Mouse (Mus musculus): Measurements from ENCODE around the gene Ofcc1. TPM values are rescaled to one million over a fixed set of nuclear protein-coding genes. Genes with fewer than 3 reads are reported as not detected.

Ofcc1 gene
- polyA plus RNA-seq, 1 experiment, result not detected

- TF ChIP-seq E2F4 (IDR thresholded peaks at IDR 0.05; ENCODE audit: insufficient read depth) (no peak), MAX (IDR thresholded peaks at IDR 0.05; ENCODE audit: low read depth) (no peak), TCF3 (IDR thresholded peaks at IDR 0.05; ENCODE audit: insufficient read length, low read depth) (no peak), POLR2AphosphoS2 (IDR thresholded peaks at IDR 0.05; ENCODE audit: insufficient read length, low read depth) (no peak), TCF12 (IDR thresholded peaks at IDR 0.05; ENCODE audit: insufficient read depth, poor library complexity, severe bottlenecking) (no peak), MYOD1 (IDR thresholded peaks at IDR 0.05; ENCODE audit: control insufficient read depth in 1 of 3, insufficient read length in 2 of 3, low read depth in 2 of 3) (no peak), POLR2A (IDR thresholded peaks at IDR 0.05; ENCODE audit: insufficient read length, low read depth) (no peak), USF1 (IDR thresholded peaks at IDR 0.05; ENCODE audit: low read depth) (no peak), SRF (IDR thresholded peaks at IDR 0.05; ENCODE audit: control insufficient read depth, insufficient read length, low read depth) (no peak), REST (IDR thresholded peaks at IDR 0.05; ENCODE audit: insufficient read depth, insufficient read length) (no peak)
- Histone ChIP-seq H3K27me3 (ENCODE audit: control insufficient read depth, insufficient read depth, insufficient read length) (no peaks in the 10 kb centered on the region), H3K4me2 (ENCODE audit: low read depth) (no peak overlapping the region), H3K4me3 (no peak overlapping the region), H3K79me2 (ENCODE audit: control insufficient read depth, insufficient read depth) (no peaks in the 10 kb centered on the region), H3K36me3 (ENCODE audit: control insufficient read depth, insufficient read depth) (no peaks in the 10 kb centered on the region), H3ac (ENCODE audit: control insufficient read depth, insufficient read length) (no peak overlapping the region)
These were observed 286.3 kb downstream of the Ofcc1 start for GRCm38 (mm10) chr13:40074850-40075416.

- no peaks in the 10 kb centered on the region for H3K79me2 ChIP-seq (ENCODE audit: control insufficient read depth, insufficient read depth)
- TF ChIP-seq USF1 (IDR thresholded peaks at IDR 0.05; ENCODE audit: low read depth), result no peak
- no peak for TF ChIP-seq POLR2AphosphoS2 (IDR thresholded peaks at IDR 0.05; ENCODE audit: insufficient read length, low read depth)
- no peak for TF ChIP-seq E2F4 (IDR thresholded peaks at IDR 0.05; ENCODE audit: insufficient read depth)
- TF ChIP-seq POLR2A (IDR thresholded peaks at IDR 0.05; ENCODE audit: insufficient read length, low read depth), result no peak
- TF ChIP-seq MYOG (IDR thresholded peaks at IDR 0.05; ENCODE audit: control insufficient read depth in 1 of 3, insufficient read depth in 1 of 3, insufficient read length in 2 of 3, low read depth in 2 of 3), result no peak
- H3ac ChIP-seq (ENCODE audit: control insufficient read depth, insufficient read length), result no peak overlapping the region
- no peaks in the 10 kb centered on the region for H3K36me3 ChIP-seq (ENCODE audit: control insufficient read depth, insufficient read depth)
- H3K27me3 ChIP-seq (ENCODE audit: control insufficient read depth, insufficient read depth, insufficient read length), result no peaks in the 10 kb centered on the region
- H3K4me3 ChIP-seq, result no peak overlapping the region
- H3K4me2 ChIP-seq (ENCODE audit: low read depth), result no peak overlapping the region
These were observed 291.2 kb downstream of the Ofcc1 start for GRCm38 (mm10) chr13:40070004-40070403.

GRCm38 (mm10) chr13:40061281-40061680 lies 300.0 kb downstream of the Ofcc1 start:
- Histone ChIP-seq H3K79me2 (ENCODE audit: control insufficient read depth, insufficient read depth) (no peaks in the 10 kb centered on the region), H3K4me2 (ENCODE audit: low read depth) (no peak overlapping the region), H3K4me3 (no peak overlapping the region), H3ac (ENCODE audit: control insufficient read depth, insufficient read length) (no peak overlapping the region), H3K27me3 (ENCODE audit: control insufficient read depth, insufficient read depth, insufficient read length) (no peaks in the 10 kb centered on the region), H3K36me3 (ENCODE audit: control insufficient read depth, insufficient read depth) (no peaks in the 10 kb centered on the region)
- TF ChIP-seq MAX (IDR thresholded peaks at IDR 0.05; ENCODE audit: low read depth), result no peak

- H3K4me3 ChIP-seq, result no peak overlapping the region
- H3K4me2 ChIP-seq (ENCODE audit: low read depth), result no peak overlapping the region
- TF ChIP-seq E2F4 (IDR thresholded peaks at IDR 0.05; ENCODE audit: insufficient read depth) (no peak), TCF3 (IDR thresholded peaks at IDR 0.05; ENCODE audit: insufficient read length, low read depth) (no peak), POLR2AphosphoS2 (IDR thresholded peaks at IDR 0.05; ENCODE audit: insufficient read length, low read depth) (no peak), SRF (IDR thresholded peaks at IDR 0.05; ENCODE audit: control insufficient read depth, insufficient read length, low read depth) (no peak), CEBPB (IDR thresholded peaks at IDR 0.05; ENCODE audit: insufficient read depth, poor library complexity, severe bottlenecking) (no peak), REST (IDR thresholded peaks at IDR 0.05; ENCODE audit: insufficient read depth, insufficient read length) (no peak), MYOG (IDR thresholded peaks at IDR 0.05; ENCODE audit: control insufficient read depth in 1 of 3, insufficient read depth in 1 of 3, insufficient read length in 2 of 3, low read depth in 2 of 3) (no peak), MYOD1 (IDR thresholded peaks at IDR 0.05; ENCODE audit: control insufficient read depth in 1 of 3, insufficient read length in 2 of 3, low read depth in 2 of 3) (no peak), TCF12 (IDR thresholded peaks at IDR 0.05; ENCODE audit: insufficient read depth, poor library complexity, severe bottlenecking) (no peak), MAX (IDR thresholded peaks at IDR 0.05; ENCODE audit: low read depth) (no peak), POLR2A (IDR thresholded peaks at IDR 0.05; ENCODE audit: insufficient read length, low read depth) (no peak), USF1 (IDR thresholded peaks at IDR 0.05; ENCODE audit: low read depth) (no peak)
- no peaks in the 10 kb centered on the region for H3K27me3 ChIP-seq (ENCODE audit: control insufficient read depth, insufficient read depth, insufficient read length)
- H3ac ChIP-seq (ENCODE audit: control insufficient read depth, insufficient read length), result no peak overlapping the region
- H3K79me2 ChIP-seq (ENCODE audit: control insufficient read depth, insufficient read depth), result no peaks in the 10 kb centered on the region
- H3K36me3 ChIP-seq (ENCODE audit: control insufficient read depth, insufficient read depth), result no peaks in the 10 kb centered on the region
These were observed 323.4 kb downstream of the Ofcc1 start for GRCm38 (mm10) chr13:40037881-40038280.

DNA sequence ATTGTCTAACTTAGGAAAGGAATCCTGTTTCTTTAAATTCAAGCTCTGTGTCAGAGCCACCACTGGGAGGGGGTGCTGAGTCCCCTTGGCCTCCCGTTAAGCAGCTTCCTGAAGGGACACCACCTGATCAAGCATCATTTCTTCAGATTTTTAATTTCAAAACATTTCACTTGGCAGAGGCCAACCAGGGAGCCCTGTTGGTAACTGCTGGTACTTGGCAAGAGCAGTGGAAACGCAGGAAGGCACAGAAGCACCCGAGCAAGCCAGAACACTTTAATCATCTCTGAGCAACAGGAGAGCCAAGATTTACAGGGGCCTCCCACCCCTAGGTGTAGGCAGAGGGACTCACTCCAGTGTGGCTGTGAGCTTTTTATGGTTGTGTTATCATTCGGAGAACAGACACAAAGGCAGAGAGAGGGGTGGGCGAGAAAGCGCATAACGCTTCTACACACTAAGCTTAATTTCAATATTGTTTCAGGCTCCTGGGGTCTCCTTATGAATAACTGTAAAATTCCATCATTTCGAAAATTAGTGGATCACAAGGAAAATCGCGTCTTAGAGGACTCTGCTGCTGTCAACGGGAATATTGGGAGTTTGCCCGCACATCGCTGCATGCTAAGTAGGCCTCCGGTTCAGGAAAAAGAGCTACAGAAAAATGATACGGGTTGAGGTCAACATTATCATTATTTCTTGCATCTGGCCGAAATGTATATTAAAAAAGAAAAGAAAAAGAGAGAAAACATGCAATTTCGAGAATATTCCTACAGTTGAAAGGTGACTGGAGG lies 324.1 kb downstream of the Ofcc1 start:
- no peaks in the 10 kb centered on the region for H3K27me3 ChIP-seq (ENCODE audit: control insufficient read depth, insufficient read depth, insufficient read length)
- H3ac ChIP-seq (ENCODE audit: control insufficient read depth, insufficient read length), result no peak overlapping the region
- H3K4me3 ChIP-seq, result no peak overlapping the region
- TF ChIP-seq SRF (IDR thresholded peaks at IDR 0.05; ENCODE audit: control insufficient read depth, insufficient read length, low read depth), result no peak
- TF ChIP-seq MYOG (IDR thresholded peaks at IDR 0.05; ENCODE audit: control insufficient read depth in 1 of 3, insufficient read depth in 1 of 3, insufficient read length in 2 of 3, low read depth in 2 of 3), result no peak
- no peak for TF ChIP-seq USF1 (IDR thresholded peaks at IDR 0.05; ENCODE audit: low read depth)
- no peak for TF ChIP-seq POLR2AphosphoS2 (IDR thresholded peaks at IDR 0.05; ENCODE audit: insufficient read length, low read depth)
- TF ChIP-seq CEBPB (IDR thresholded peaks at IDR 0.05; ENCODE audit: insufficient read depth, poor library complexity, severe bottlenecking), result no peak
- no peak for TF ChIP-seq TCF3 (IDR thresholded peaks at IDR 0.05; ENCODE audit: insufficient read length, low read depth)
- no peak for TF ChIP-seq REST (IDR thresholded peaks at IDR 0.05; ENCODE audit: insufficient read depth, insufficient read length)
- no peak for TF ChIP-seq POLR2A (IDR thresholded peaks at IDR 0.05; ENCODE audit: insufficient read length, low read depth)
- TF ChIP-seq MAX (IDR thresholded peaks at IDR 0.05; ENCODE audit: low read depth), result no peak
- no peak overlapping the region for H3K4me2 ChIP-seq (ENCODE audit: low read depth)
- no peaks in the 10 kb centered on the region for H3K79me2 ChIP-seq (ENCODE audit: control insufficient read depth, insufficient read depth)
- no peaks in the 10 kb centered on the region for H3K36me3 ChIP-seq (ENCODE audit: control insufficient read depth, insufficient read depth)

All from myocyte (in vitro differentiated cells).